Mouse (Mus musculus) forebrain, embryonic 10.5 days (tissue): ENCODE measurements around the gene Zfhx3. TPM values are rescaled to one million over a fixed set of nuclear protein-coding genes. Genes with fewer than 3 reads are reported as not detected.
A peak's percentile ranks its signal among the peaks of the same experiment; 100 is the strongest.

Experiments used
- DNase-seq: peaks from one replicate; pipeline ENCODE4 v3.0.0-alpha.2; 2017; ENCODE audit warnings: low spot score; ENCODE audit errors: extremely low spot score
- H3K27ac ChIP-seq: fragments of 300-500 bp; sonication (generic); 2 replicates; pipeline ENCODE4 v1.5.1; 2016; ENCODE audit warnings: mild to moderate bottlenecking
- H3K27me3 ChIP-seq: fragments of 300-500 bp; sonication (generic); 2 replicates; pipeline ENCODE4 v1.6.1; 2016; ENCODE audit warnings: mild to moderate bottlenecking; ENCODE audit not compliant: poor library complexity, severe bottlenecking
- H3K36me3 ChIP-seq: fragments of 300-500 bp; sonication (generic); replicated peaks from 2 replicates; pipeline ENCODE4 v1.6.1; 2016; ENCODE audit warnings: mild to moderate bottlenecking, moderate library complexity
- H3K4me1 ChIP-seq: fragments of 300-500 bp; sonication (generic); 2 replicates; pipeline ENCODE4 v1.6.1; 2016
- H3K4me3 ChIP-seq: fragments of 300-500 bp; sonication (generic); 2 replicates; pipeline ENCODE4 v1.5.1; 2016; ENCODE audit warnings: mild to moderate bottlenecking, moderate library complexity
- H3K9me3 ChIP-seq: fragments of 300-500 bp; sonication (generic); 2 replicates; pipeline ENCODE4 v1.6.1; 2016; ENCODE audit warnings: mild to moderate bottlenecking, moderate library complexity
- WGBS: fragments of 180-500 bp; shearing (Covaris S2); methylation state at CpG from one replicate; pipeline ENCODE4 v1.1.7; 2016; 5-methylcytosine and 5-hydroxymethylcytosine counted together
- polyA plus RNA-seq: library from polyadenylated mRNA; unstranded; fragments of >200 nt; fragmentation: Nextera tagmentation; extraction: Ambion mirVana; gene quantifications from 2 replicates; pipeline ENCODE4 v1.2.1, GENCODE M21; 2016

The Zfhx3 gene
- polyA plus RNA-seq, 1 experiment from 2014 or later = 11.4 TPM

DNA sequence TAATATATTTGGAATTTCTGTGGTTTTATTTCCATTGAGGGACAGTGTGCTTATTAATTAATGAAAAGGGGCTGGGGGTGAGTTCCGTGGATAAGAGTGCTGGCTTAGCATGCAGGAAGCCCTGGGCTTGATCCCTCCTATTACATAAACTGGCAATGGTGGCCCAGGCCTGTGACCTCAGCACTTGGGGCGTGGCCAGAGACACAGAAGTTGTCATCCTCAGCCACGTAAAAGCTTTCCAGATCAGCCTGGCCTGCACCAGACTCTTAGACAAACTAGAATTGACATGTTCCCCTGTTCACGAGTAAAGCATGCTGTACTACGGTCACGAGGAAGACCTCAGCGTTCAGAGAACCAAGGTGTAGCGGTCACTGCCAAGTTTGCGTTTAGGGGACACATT lies 808.4 kb downstream of the Zfhx3 start:
- Histone ChIP-seq H3K4me1 (peaks cover 63% of the 10 kb centered on the region), H3K27ac (no peak overlapping the region)
- WGBS = 88% methylated on average over 9 of the region's 9 CpGs

DNA sequence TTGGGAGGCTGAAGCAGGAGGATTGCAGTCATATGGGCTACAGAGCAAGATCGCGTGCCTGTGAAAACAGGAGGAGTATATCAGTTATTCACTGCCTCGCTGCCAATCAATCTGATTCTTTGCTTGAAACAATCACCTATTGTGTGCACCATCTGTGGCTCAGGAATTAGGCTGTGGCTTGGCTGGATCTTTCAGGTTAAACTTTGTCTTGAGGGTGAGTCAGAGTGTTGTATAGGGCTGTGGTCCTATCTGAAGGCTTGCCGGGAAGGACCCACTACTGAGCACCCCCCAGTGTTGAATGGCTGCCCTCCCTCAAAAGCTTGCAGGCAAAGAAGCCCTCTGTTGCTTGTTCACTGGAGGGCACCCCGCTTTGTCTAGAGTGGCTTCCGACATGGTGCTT lies 812.1 kb downstream of the Zfhx3 start:
- Histone ChIP-seq H3K27ac (0 out of 2 replicates have a peak overlapping the region, but pooled peaks have one; percentile 15), H3K4me1 (peaks cover 68% of the 10 kb centered on the region)

More for the DNA sequence above, 808.4 kb downstream of the Zfhx3 start:
- peaks cover 73% of the 10 kb centered on the region for H3K27me3 ChIP-seq
- H3K36me3 ChIP-seq = no peaks in the 10 kb centered on the region; the same call in 1 of the 2 replicates
- DNase-seq = no peak
- H3K4me3 ChIP-seq = no peak overlapping the region
- H3K9me3 ChIP-seq = no peaks in the 10 kb centered on the region

DNA sequence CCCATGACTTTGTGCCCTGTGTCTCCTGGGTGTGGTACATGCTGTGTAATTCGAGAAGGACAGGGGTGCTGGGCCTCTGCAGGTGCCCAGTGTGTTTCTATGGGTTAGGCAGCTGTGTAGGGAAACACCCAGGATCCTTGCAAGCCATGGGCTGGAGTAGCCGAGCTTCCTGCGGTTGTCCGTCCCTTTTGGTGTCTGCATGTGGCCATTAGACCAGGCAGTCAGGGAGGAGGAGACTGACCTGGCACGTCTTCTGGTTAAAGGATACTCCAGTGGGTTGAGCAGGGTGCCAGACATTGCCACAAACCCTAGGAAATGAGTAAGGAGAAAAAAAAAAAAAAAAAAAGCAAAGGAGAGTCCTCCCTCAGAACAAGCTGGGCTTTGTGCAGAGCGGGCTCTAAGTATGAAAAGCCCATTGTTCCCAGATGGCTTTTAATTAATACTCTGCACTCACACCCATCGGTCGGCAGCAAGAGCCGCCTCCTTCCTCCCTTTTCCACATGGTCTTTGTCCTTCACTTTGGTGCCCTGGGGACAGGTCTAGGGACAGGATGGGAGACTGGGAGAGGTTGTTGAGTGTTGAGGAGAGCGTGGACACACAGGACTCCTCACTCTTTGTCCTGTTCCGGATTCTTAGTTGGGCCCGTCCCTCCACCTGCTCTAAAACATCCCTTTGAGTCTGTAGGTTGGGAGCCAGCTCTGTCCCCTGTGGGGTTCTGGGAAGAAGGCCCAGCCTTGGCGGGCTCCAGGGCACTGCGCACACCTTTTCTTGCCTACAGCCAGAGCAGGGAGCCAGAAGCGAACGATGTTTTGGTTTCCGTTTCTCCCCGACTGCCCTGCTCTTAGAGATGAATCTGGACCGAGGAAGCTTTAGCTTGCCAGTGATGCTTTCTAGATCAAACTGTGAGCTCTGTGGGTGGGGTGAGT lies 813.2 kb downstream of the Zfhx3 start:
- H3K27ac ChIP-seq = peak overlapping the region; percentile 84
- 44% methylated on average over 19 of the region's 19 CpGs for WGBS
- DNase-seq = peak; percentile 30
- peak overlapping the region; percentile 12; the same call in 1 of the 2 replicates for H3K4me3 ChIP-seq
- H3K4me1 ChIP-seq = peaks cover 69% of the 10 kb centered on the region
- H3K27me3 ChIP-seq = peaks cover 40% of the 10 kb centered on the region
- H3K36me3 ChIP-seq = no peaks in the 10 kb centered on the region; the same call in 1 of the 2 replicates
- H3K9me3 ChIP-seq = no peaks in the 10 kb centered on the region

More for the DNA sequence above, 812.1 kb downstream of the Zfhx3 start:
- H3K36me3 ChIP-seq = no peaks in the 10 kb centered on the region; the same call in 1 of the 2 replicates
- no peak for DNase-seq
- H3K9me3 ChIP-seq = no peaks in the 10 kb centered on the region
- no peak overlapping the region for H3K4me3 ChIP-seq
- 80% methylated on average over 6 of the region's 6 CpGs for WGBS
- peaks cover 51% of the 10 kb centered on the region for H3K27me3 ChIP-seq

DNA sequence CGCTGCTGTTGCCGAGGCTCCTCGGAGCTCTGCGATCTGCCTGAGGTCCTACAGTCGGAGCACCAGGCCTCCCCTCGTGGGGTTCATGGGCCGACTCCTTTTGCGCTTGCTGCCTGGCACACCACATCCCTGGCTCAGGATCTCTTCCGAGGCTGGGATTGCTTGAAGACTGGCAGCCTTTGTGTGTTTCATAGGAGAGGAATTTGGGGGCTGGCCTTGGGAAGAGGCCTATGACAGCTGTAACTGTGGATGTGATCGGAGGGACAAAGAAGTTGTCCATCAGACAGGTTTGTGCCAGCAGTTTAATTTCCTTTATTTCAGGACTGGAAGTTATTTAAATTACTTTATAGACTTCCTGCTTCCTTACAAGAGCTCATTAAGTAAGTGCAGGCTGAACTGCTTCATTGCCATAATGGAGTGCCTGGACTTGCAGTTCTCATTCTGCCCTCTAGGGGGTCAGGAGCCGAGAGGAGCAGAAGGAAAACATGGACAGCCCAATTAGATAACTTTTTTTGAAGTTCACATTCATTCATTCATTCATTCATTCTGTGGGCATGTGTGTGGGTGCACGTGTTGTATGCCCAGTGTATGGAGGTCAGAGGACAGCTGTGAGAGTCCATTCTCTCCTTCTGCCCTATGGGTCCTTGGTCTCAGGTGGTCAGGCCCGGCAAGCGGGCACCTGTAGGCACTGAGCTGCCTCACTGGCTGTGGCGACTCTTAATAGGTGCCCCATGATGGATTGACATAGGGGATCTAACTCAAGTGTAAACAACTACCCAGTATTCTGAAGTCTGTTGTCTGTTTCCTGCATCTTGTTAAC lies 817.3 kb downstream of the Zfhx3 start:
- peak; percentile 70 for DNase-seq
- H3K4me1 ChIP-seq = peaks cover 87% of the 10 kb centered on the region
- no peak overlapping the region for H3K4me3 ChIP-seq
- no peaks in the 10 kb centered on the region for H3K9me3 ChIP-seq
- WGBS = 56% methylated on average over 15 of the region's 15 CpGs
- peak overlapping the region; percentile 81 for H3K27ac ChIP-seq
- no peaks in the 10 kb centered on the region for H3K36me3 ChIP-seq
- peaks cover 10% of the 10 kb centered on the region for H3K27me3 ChIP-seq

DNA sequence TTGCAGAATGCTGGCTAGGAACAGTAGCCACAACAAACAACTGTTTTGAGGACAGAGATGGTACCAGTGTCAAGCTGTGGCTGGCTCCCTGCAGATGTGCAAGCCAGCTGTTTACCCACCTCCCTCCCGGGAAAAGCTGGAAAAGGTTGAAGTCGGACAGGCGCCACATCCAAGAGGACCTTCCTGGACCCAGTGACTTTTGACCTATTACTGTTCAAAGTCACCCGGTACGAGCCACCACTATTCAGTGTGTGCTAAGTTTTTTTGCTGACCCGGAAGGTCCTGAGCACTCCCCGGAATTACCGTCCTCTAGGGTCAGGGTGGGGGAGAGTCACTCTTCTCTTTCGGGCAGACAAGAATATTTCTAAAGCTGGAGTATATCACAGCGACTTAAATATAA lies 818.3 kb downstream of the Zfhx3 start:
- H3K27ac ChIP-seq = no peak overlapping the region
- H3K36me3 ChIP-seq = no peaks in the 10 kb centered on the region
- H3K4me3 ChIP-seq = no peak overlapping the region
- H3K27me3 ChIP-seq = peaks cover 9% of the 10 kb centered on the region; the same call in 1 of the 2 replicates
- no peaks in the 10 kb centered on the region for H3K9me3 ChIP-seq
- 74% methylated on average over 10 of the region's 10 CpGs for WGBS
- DNase-seq = no peak
- H3K4me1 ChIP-seq = peaks cover 83% of the 10 kb centered on the region

DNA sequence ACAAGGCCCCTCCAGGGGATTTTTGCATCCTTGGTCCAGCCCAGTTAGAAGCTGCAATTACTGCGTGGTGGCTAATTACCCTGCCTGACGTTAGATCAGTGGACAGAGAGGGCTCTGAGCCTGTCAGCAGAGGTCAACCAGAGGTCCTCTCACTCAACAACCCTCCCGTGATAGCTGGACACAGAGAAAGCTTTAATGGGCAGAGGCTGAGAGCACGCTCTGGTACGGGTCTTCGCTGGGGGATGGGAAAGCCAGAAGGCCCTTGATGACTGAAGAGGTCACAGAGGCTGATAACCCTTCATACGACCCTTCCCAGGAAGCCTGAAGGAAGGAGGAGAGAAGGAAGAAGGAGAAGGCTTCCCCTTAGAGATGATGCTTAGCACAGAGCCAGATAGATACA lies 820.1 kb downstream of the Zfhx3 start:
- H3K27ac ChIP-seq = 0 out of 2 replicates have a peak overlapping the region, but pooled peaks have one; percentile 44
- DNase-seq = no peak
- 5% methylated on average over 7 of the region's 7 CpGs for WGBS

DNA sequence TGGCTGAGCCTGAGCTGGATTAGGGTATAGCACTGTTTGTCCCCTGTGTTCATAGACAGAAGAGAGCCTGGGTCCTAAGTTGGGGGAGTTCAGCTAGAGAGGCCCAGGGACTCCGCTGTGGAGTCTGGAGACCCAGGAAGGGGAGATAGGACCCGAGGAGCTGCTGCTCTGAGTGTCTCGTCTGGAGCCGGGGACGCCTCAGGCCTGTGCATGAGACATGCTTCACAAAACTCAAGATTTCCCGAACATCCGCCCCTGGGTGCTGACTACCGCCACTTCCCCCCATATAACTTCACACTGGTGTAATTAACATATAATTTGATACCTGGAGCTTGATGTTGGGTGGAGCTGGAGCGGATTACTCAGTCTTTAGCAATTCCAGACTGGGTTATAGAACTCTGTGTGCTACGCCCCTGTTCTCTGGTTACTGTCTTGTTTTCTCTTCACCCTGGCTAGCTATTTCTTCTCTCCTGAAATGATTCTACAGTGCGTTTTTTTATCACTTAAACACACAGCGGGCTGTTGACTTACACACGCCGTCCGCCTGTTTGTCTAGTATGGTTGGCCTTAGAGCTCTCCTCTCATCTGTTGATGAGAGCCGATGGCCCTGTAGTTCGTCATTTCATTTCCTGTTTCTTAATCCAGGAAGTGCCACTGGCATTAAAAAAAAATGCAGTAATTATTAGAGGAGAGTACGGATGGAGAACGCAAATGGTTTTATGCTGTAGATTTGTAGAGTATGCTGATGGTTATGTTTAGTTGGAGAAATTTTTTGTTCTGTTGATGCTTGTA lies 822.2 kb downstream of the Zfhx3 start:
- Histone ChIP-seq H3K36me3 (no peaks in the 10 kb centered on the region), H3K27me3 (0 out of 2 replicates have a peak, but pooled peaks cover 3% of the 10 kb centered on the region), H3K4me1 (peaks cover 72% of the 10 kb centered on the region), H3K27ac (no peak overlapping the region), H3K4me3 (no peak overlapping the region), H3K9me3 (no peaks in the 10 kb centered on the region)
- WGBS = 74% methylated on average over 19 of the region's 19 CpGs
- no peak for DNase-seq

More for the DNA sequence above, 820.1 kb downstream of the Zfhx3 start:
- Histone ChIP-seq H3K9me3 (no peaks in the 10 kb centered on the region), H3K27me3 (0 out of 2 replicates have a peak, but pooled peaks cover 3% of the 10 kb centered on the region), H3K4me3 (no peak overlapping the region), H3K4me1 (peaks cover 91% of the 10 kb centered on the region), H3K36me3 (no peaks in the 10 kb centered on the region)

DNA sequence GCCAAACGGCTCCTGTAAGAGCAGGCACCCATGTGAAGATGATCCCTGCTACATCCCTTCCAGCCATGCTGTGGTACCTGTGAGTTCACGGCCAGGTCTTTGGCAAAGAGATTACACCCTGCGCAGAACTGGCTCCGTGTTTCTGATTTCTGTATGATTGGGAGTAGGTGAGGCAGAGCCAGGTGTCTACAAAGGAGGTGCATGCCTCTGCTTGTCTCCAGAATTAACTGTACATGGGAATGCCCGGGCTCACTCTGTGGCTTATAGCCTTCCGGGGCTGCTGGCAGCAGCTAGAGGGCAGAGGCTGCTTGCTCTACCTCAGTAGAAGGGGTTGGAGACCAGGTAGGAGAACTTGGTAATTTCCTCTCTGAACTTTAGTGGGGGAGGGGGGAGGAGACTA lies 823.7 kb downstream of the Zfhx3 start:
- H3K36me3 ChIP-seq = no peaks in the 10 kb centered on the region
- H3K27me3 ChIP-seq = 0 out of 2 replicates have a peak, but pooled peaks cover 3% of the 10 kb centered on the region
- WGBS = 88% methylated on average over 6 of the region's 6 CpGs
- H3K9me3 ChIP-seq = no peaks in the 10 kb centered on the region
- DNase-seq = no peak
- H3K27ac ChIP-seq = no peak overlapping the region
- H3K4me3 ChIP-seq = no peak overlapping the region
- peaks cover 58% of the 10 kb centered on the region for H3K4me1 ChIP-seq

DNA sequence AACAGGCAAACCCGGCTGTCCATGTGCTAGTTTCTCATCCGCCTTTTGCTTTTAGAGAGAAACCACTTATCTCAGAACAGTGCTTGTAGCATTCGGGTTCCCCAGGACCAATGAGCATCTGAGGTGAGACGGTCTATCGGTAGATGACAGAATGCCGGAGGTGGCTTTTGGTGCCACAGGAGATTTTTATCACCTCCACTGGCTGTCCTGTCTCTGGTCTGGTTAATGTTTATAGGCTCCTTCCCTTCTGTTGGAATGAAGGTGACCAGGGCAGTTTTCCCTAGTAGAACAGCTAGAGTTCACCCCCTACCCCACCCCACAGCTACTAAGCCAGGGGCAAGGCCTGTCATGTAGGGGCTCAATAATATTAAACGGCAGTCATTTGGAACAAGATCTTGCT lies 825.6 kb downstream of the Zfhx3 start:
- H3K9me3 ChIP-seq = no peaks in the 10 kb centered on the region
- DNase-seq = no peak
- peaks cover 47% of the 10 kb centered on the region for H3K4me1 ChIP-seq
- 92% methylated on average over 7 of the region's 7 CpGs for WGBS
- H3K27ac ChIP-seq = no peak overlapping the region
- no peaks in the 10 kb centered on the region for H3K36me3 ChIP-seq
- H3K27me3 ChIP-seq = no peaks in the 10 kb centered on the region
- no peak overlapping the region for H3K4me3 ChIP-seq

DNA sequence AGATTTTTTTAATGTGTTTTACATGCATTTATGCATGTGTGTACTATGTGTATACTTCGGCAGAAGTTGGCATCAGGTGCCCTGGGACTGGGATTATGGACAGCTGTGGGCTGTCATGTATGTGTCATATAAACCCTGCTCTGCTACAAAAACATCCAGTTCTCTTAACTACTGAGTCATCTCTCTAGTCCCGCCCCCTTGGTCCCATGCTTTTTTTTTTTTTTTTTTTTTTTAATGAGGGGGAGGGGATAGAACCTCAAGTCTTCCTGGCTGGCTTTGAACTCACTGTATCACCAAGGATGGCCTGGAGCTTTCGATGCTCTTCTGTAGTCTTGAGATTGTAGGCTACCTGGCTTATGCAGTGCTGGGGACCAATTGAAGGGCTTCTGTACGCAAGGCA lies 827.9 kb downstream of the Zfhx3 start:
- peaks cover 37% of the 10 kb centered on the region for H3K4me1 ChIP-seq

DNA sequence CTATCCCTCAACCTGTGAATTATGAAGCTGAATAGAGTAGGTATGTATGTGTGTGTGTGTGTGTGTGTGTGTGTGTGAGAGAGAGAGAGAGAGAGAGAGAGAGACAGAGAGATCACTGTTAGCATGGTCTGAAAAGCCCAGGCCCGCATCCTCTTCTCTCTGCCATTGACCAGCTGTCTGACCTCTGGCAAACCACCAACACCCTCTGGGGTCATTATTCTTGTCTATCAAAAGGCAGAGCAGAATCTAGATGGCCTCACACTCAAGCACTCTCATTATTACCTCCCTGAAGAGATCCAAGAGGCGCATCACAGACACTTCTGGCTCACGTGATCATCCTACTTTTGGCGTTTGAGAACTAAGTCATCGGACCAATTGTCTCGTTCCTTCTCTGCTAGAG lies 831.0 kb downstream of the Zfhx3 start:
- Histone ChIP-seq H3K36me3 (peaks cover 8% of the 10 kb centered on the region; the same call in 1 of the 2 replicates), H3K27ac (no peak overlapping the region), H3K4me1 (peaks cover 48% of the 10 kb centered on the region), H3K9me3 (no peaks in the 10 kb centered on the region), H3K27me3 (no peaks in the 10 kb centered on the region), H3K4me3 (no peak overlapping the region)
- DNase-seq = no peak
- WGBS = 89% methylated on average over 6 of the region's 6 CpGs

More for the DNA sequence above, 827.9 kb downstream of the Zfhx3 start:
- Histone ChIP-seq H3K27ac (no peak overlapping the region), H3K4me3 (no peak overlapping the region), H3K9me3 (no peaks in the 10 kb centered on the region), H3K36me3 (peaks cover 8% of the 10 kb centered on the region; the same call in 1 of the 2 replicates), H3K27me3 (no peaks in the 10 kb centered on the region)
- no peak for DNase-seq
- WGBS = 96% methylated on average over 4 of the region's 4 CpGs

DNA sequence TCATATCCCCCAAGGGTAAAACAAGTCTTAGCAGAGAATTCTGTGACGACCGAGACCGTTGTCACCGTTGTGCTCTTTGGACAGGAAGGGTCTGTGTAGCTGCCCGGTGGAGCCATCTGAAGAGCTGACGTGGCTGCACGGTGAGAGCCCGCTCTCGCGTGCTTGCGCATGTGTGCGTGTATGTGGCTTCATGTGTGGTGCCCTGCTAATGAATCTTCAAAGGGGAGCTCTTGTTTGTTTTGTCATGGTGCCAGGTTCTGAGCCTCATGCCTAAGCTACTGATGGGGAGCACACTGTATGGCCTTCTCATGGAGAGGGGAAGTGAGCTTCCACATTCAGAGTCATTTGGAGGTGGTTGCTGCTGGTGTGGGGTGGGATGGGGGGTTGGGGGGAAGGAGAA lies 835.6 kb downstream of the Zfhx3 start:
- H3K27me3 ChIP-seq = no peaks in the 10 kb centered on the region
- 93% methylated on average over 12 of the region's 12 CpGs for WGBS
- peaks cover 8% of the 10 kb centered on the region; the same call in 1 of the 2 replicates for H3K36me3 ChIP-seq
- peaks cover 60% of the 10 kb centered on the region for H3K4me1 ChIP-seq
- no peak for DNase-seq
- no peaks in the 10 kb centered on the region for H3K9me3 ChIP-seq
- H3K4me3 ChIP-seq = no peak overlapping the region
- no peak overlapping the region for H3K27ac ChIP-seq
